Mouse (Mus musculus) forebrain, embryonic 15.5 days (tissue): ENCODE data around the gene Heg1. TPM values are rescaled to one million over a fixed set of nuclear protein-coding genes. Genes with fewer than 3 reads are reported as not detected.

ENCODE experiments used
- ATAC-seq: fragments of 200-750 bp; cut with Nextera tagmentation; replicated peaks from 2 replicates; pipeline ENCODE4 v1.8.0; 2017; ENCODE audit warnings: mild to moderate bottlenecking, moderate TSS enrichment, moderate library complexity
- H3K27ac ChIP-seq: fragments of 300-500 bp; sonication (generic); replicated peaks from 2 replicates; pipeline ENCODE4 v1.5.1; 2015; ENCODE audit warnings: mild to moderate bottlenecking, inconsistent platforms
- H3K27me3 ChIP-seq: fragments of 300-500 bp; sonication (generic); 2 replicates; pipeline ENCODE4 v1.6.1; 2015; ENCODE audit warnings: inconsistent platforms
- H3K36me3 ChIP-seq: fragments of 300-500 bp; sonication (generic); 2 replicates; pipeline ENCODE4 v1.6.1; 2015; ENCODE audit warnings: mild to moderate bottlenecking, inconsistent platforms
- H3K4me1 ChIP-seq: fragments of 300-500 bp; sonication (generic); 2 replicates; pipeline ENCODE4 v1.6.1; 2015; ENCODE audit warnings: inconsistent platforms
- H3K4me2 ChIP-seq: fragments of 300-500 bp; sonication (generic); replicated peaks from 2 replicates; pipeline ENCODE4 v1.6.1; 2015; ENCODE audit warnings: mild to moderate bottlenecking, inconsistent platforms
- H3K4me3 ChIP-seq: fragments of 300-500 bp; sonication (generic); 2 replicates; pipeline ENCODE4 v1.5.1; 2015; ENCODE audit warnings: mild to moderate bottlenecking, inconsistent platforms
- H3K9ac ChIP-seq: fragments of 300-500 bp; sonication (generic); replicated peaks from 2 replicates; pipeline ENCODE4 v1.6.1; 2015; ENCODE audit warnings: mild to moderate bottlenecking, inconsistent platforms
- H3K9me3 ChIP-seq: fragments of 300-500 bp; sonication (generic); 2 replicates; pipeline ENCODE4 v1.6.1; 2016; ENCODE audit warnings: inconsistent platforms
- WGBS: fragments of 180-500 bp; shearing (Covaris S2); methylation state at CpG from one replicate; pipeline ENCODE4 v1.1.7; 2015; ENCODE audit warnings: mixed read lengths; 5-methylcytosine and 5-hydroxymethylcytosine counted together
- polyA plus RNA-seq: library from polyadenylated mRNA; unstranded; fragments of >200 nt; fragmentation: Nextera tagmentation; extraction: Ambion mirVana; gene quantifications from 2 replicates; pipeline ENCODE4 v1.2.1, GENCODE M21; 2015

The Heg1 gene
- polyA plus RNA-seq, 1 experiment from 2014 or later = 20.3 TPM

DNA sequence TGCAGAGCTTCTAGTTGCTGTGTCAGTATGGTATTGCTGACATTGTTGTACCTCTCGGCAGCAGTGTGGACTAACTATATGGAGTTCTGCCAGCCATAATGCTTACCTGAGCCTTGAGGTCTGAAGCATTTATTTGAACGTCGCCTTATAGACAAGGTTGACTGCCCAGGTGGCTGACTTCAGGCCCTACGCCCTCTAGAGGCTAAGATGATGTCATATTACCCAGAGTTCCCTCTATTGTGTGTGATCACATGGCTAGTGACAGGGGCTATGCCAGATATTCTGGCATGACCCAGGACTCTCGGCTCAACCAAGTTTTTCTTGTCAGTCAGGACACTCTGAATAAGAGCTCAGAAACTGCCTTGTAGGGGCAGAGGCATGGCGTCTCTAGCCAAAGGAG is 52.6 kb downstream of the Heg1 start:
- Histone ChIP-seq H3K4me1 (peaks cover 92% of the 10 kb centered on the region), H3K9ac (no peak overlapping the region), H3K27ac (peak overlapping the region; percentile 91), H3K4me2 (no peak overlapping the region), H3K36me3 (no peaks in the 10 kb centered on the region), H3K27me3 (no peaks in the 10 kb centered on the region), H3K9me3 (no peaks in the 10 kb centered on the region), H3K4me3 (no peak overlapping the region)
- 73% methylated on average over 6 of the region's 6 CpGs for WGBS
- ATAC-seq = no peak

DNA sequence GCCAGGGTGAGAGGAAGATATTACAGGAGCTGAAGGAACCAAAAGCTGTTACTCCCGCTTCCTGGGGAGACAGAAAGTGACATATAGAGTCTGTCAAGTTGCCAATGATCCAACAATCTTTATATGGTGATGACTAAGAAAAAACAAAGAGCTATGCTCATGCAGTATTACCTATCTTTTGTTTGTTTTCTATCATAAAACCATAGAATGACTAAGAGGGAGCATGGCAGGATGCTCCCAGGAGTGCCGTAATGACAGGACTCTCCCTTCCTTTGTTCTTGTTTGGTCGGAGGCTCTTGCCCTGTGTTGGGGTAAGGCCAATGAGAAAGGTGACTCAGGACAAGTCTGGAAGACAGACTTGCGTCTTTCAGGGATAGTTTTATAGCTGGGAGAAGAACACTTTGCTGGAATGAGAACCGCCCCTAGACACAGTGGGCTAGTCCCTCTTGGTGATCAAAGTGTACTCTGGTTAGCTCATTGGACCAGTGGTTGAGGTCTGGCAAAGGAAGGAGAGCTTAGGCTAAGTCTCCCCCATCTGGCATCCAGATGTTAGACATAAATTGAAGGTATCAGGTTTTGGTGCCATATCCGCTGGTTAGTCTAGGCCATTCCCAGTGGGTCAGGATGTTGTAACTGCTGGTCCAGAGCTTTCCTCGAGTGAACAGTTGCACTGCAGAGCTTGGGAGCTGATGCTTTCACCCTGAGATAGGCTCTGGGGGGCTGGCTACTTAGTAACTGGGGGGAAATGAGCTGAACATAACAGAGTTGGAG is 55.0 kb downstream of the Heg1 start:
- H3K27me3 ChIP-seq = no peaks in the 10 kb centered on the region
- no peak overlapping the region for H3K9ac ChIP-seq
- H3K4me3 ChIP-seq = no peak overlapping the region
- no peak overlapping the region for H3K4me2 ChIP-seq
- 83% methylated on average over 7 of the region's 7 CpGs for whole genome bisulfite sequencing
- H3K36me3 ChIP-seq = peaks cover 11% of the 10 kb centered on the region
- H3K27ac ChIP-seq = peak overlapping the region; percentile 45
- peaks cover 74% of the 10 kb centered on the region for H3K4me1 ChIP-seq
- ATAC-seq = no peak
- H3K9me3 ChIP-seq = no peaks in the 10 kb centered on the region

DNA sequence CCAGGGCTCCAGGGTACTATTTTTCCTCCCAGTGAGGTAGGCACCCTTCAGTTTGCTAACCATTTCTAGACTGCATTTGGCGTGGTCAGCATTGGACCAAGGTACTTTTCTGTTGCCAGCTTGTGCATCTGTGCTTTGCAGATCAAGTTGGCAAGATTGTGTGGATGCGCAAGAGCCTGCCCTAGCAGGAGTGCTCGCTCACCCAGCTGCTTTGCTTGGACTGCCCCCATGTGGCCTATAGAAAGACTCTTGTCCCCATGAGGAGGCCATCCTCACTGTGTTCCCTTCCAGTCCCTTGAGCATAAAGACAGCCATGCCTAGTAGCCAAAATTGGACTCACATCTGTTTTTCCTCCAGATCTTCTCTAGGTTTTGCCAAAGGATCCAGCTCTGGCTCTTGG is 55.6 kb downstream of the Heg1 start:
- H3K4me3 ChIP-seq = no peak overlapping the region
- no peaks in the 10 kb centered on the region for H3K9me3 ChIP-seq
- no peaks in the 10 kb centered on the region for H3K27me3 ChIP-seq
- no peak overlapping the region for H3K4me2 ChIP-seq
- H3K4me1 ChIP-seq = peaks cover 67% of the 10 kb centered on the region
- H3K9ac ChIP-seq = no peak overlapping the region
- peak overlapping the region; percentile 45 for H3K27ac ChIP-seq
- peaks cover 11% of the 10 kb centered on the region for H3K36me3 ChIP-seq
- 38% methylated on average over 3 of the region's 3 CpGs for WGBS
- ATAC-seq = peak; percentile 63

DNA sequence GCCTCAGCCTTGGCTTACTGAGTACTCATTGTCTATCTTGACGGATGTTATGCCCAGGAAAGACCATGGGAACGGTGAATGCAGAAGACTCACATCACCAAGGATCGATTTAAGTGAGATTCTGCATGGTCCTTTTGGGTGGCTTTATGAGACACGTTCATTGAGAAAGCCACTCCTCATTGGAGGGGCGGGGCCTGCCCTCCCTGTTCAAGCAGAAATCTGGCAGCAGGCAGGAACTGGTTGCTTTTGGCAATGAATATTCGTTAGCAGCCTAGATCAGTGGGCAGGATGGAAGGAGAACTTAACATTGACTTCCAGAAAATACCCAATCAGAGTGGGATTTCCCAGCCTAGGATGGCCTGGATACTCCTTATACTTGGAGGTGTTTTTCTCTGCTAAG is 56.2 kb downstream of the Heg1 start:
- peaks cover 61% of the 10 kb centered on the region for H3K4me1 ChIP-seq
- no peak overlapping the region for H3K9ac ChIP-seq
- peak overlapping the region; percentile 45 for H3K27ac ChIP-seq
- no peak overlapping the region for H3K4me3 ChIP-seq
- H3K4me2 ChIP-seq = no peak overlapping the region
- H3K9me3 ChIP-seq = no peaks in the 10 kb centered on the region
- 39% methylated on average over 6 of the region's 6 CpGs for WGBS
- H3K36me3 ChIP-seq = peaks cover 11% of the 10 kb centered on the region
- no peak for ATAC-seq
- H3K27me3 ChIP-seq = no peaks in the 10 kb centered on the region

DNA sequence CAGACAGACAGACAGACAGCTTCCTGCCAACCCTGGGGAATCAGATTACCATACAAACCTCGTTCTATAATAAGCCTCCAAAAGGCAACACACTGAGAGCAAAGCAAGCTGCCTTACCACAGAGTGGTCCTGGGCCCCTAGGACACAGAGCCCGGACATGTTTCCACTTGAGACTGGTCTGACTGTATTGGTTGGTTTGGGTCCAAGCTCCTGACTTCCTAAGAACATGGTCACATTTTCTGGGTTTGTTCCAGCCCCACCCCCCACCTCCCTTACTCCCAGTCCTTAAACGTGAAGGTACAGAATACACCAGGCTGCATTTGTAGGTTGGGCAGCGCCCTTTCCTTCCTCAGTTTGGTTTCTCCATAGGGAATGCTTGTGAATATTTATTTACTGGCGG is 57.6 kb downstream of the Heg1 start:
- Histone ChIP-seq H3K4me3 (no peak overlapping the region), H3K9me3 (no peaks in the 10 kb centered on the region), H3K9ac (no peak overlapping the region), H3K4me1 (peaks cover 52% of the 10 kb centered on the region), H3K27me3 (no peaks in the 10 kb centered on the region), H3K36me3 (peaks cover 11% of the 10 kb centered on the region), H3K4me2 (no peak overlapping the region), H3K27ac (peak overlapping the region; percentile 7; the same call in 1 of the 2 replicates)
- no peak for ATAC-seq
- WGBS = 61% methylated on average over 5 of the region's 5 CpGs

DNA sequence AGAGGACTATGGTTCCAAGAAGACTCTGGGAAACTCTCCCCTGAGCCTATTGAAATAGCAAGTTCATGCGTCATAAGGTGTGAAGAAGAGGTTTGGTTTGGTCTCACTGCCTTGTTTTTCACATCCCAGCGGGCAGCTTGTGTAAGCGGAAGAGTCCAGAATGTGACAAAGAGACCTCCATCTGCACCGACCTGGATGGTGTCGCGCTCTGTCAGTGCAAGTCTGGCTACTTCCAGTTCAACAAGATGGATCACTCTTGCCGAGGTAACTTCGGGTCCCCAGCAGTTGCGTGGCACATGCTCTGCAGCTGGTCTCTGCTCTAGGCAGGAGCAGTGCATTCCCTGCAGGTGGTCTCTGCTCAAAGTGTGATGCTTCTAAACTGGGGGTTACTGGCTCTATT is 58.1 kb downstream of the Heg1 start:
- Histone ChIP-seq H3K4me1 (peaks cover 49% of the 10 kb centered on the region), H3K27ac (peak overlapping the region; percentile 7; the same call in 1 of the 2 replicates), H3K36me3 (peaks cover 11% of the 10 kb centered on the region), H3K9ac (no peak overlapping the region), H3K4me2 (no peak overlapping the region), H3K9me3 (no peaks in the 10 kb centered on the region), H3K27me3 (no peaks in the 10 kb centered on the region), H3K4me3 (no peak overlapping the region)
- no peak for ATAC-seq
- WGBS = 78% methylated on average over 9 of the region's 9 CpGs

DNA sequence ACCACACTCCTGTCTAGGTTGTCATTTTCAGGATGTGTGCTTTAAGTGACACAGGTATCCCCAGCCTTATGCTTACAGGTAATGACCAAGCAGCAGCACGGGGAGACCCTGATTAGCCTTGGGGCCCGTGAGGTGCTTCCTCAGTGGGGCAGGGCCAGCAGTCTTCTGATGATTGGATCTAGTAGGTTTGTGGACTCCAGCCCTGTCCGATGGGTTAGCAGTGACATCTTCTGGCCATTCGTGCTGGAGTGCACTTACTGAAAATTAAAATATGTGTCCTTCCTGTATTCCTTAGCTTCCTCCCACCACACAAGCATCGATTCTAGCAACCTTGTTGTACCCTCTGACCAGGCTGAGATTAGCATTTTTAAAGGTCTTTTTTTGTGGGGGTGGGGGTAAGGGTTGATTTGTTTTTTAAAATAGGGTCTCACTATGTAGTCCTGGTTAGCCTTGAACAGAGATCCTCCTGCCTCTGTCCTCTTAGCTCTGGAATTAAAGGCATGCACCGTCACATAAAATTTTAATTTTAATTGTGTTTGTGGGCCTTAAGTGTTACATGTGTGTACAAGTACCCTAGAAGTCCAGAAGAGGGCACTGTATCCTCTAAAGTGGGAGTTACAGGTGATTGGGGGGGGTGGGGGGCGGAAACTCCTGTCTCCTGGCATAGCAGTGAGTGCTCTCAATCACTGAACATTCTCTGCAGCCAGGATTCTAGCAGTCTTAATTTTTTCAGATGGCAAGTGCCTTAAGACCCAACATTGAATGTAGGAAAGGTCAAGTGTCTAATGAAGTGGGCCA is 60.7 kb downstream of the Heg1 start:
- H3K9ac ChIP-seq = no peak overlapping the region
- peaks cover 25% of the 10 kb centered on the region for H3K4me1 ChIP-seq
- ATAC-seq = no peak; the same call in 1 of the 2 replicates
- WGBS = 68% methylated on average over 7 of the region's 7 CpGs
- H3K9me3 ChIP-seq = no peaks in the 10 kb centered on the region
- H3K36me3 ChIP-seq = peaks cover 13% of the 10 kb centered on the region
- H3K4me3 ChIP-seq = no peak overlapping the region
- H3K4me2 ChIP-seq = no peak overlapping the region
- no peaks in the 10 kb centered on the region for H3K27me3 ChIP-seq
- no peak overlapping the region for H3K27ac ChIP-seq

DNA sequence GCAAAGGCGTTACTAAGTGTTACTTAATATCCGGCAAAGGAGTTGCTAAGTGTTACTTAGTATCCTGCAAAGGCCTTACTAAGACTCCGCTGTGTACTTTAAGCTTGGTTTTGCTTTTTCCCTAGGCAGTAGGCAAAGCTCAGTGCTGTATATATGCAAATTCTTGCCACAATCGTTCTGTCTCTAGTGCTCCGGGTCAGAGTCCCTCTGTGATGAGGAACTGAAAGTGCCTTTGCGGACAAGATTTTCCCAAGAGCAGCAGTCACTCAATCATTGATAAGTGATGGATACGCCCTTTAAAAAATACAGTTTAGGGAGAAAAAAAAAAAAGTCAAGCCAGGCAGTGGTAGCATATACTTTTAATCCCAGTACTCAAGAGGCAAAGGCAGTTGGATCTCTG is 61.3 kb downstream of the Heg1 start:
- H3K36me3 ChIP-seq = peaks cover 13% of the 10 kb centered on the region
- no peak overlapping the region for H3K4me3 ChIP-seq
- ATAC-seq = no peak
- WGBS = 81% methylated on average over 7 of the region's 7 CpGs
- no peak overlapping the region for H3K9ac ChIP-seq
- no peaks in the 10 kb centered on the region for H3K9me3 ChIP-seq
- H3K27ac ChIP-seq = no peak overlapping the region
- no peak overlapping the region for H3K4me2 ChIP-seq
- peaks cover 19% of the 10 kb centered on the region for H3K4me1 ChIP-seq
- H3K27me3 ChIP-seq = no peaks in the 10 kb centered on the region

DNA sequence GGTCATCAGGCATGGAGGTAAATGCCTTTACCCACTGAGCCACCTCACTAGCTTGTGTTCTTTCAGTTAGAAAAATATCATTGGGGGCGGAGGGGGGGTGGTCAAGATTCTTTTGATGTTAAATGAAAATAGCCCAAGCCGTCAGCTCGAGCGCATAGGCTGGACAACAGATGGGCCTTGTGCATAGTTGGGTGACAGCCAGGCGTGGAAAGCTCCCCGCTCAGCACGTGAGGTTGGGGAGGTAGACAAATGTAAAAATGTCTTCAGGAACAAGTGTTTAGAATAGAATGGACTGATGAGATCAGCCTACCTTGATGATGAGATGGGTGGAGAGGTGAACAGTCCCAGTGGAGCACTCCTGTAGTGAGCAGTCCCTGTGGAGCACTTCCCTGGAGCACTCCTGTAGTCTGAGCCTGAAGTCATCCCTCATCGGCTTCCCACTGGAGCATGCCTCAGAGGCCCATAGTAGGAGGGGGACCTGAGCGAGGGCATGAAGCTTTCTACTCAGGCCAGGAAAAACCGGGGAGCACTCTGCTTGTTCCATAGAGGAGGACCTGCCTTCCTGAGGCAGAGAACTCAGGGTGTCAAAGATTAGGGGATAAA is 62.0 kb downstream of the Heg1 start:
- H3K36me3 ChIP-seq = peaks cover 13% of the 10 kb centered on the region
- 69% methylated on average over 10 of the region's 10 CpGs for WGBS
- peaks cover 11% of the 10 kb centered on the region for H3K4me1 ChIP-seq
- H3K4me2 ChIP-seq = no peak overlapping the region
- no peaks in the 10 kb centered on the region for H3K9me3 ChIP-seq
- no peak overlapping the region for H3K9ac ChIP-seq
- ATAC-seq = no peak
- H3K4me3 ChIP-seq = no peak overlapping the region
- 0 out of 2 replicates have a peak overlapping the region, but pooled peaks have one; percentile 24 for H3K27ac ChIP-seq
- H3K27me3 ChIP-seq = no peaks in the 10 kb centered on the region

DNA sequence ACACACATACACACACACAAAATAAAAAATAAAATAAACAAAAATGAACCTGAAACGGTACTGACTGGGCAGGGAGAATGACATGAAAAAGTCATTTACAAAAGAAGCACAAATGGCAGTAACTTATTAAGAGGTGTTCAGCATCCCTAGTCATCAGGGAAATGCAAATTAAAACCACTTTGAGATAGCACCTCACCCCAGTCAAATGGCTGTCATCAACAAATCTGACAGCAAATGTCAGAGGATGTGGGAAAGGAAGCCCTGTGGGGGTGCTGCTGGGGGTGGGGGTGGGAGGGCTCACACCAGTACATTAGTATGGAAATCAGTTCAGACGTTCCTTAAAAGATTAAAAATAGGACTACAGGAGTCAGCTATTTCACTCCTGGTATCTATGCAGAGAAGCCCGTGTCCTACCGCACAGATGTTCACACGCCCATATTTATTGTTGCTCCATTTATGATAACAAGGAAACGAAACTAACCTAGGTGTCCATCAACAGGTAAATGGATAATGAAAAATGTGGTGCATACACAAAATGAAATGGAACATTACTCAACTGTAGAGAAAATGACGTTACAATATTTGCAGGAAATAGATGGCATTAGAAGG is 63.3 kb downstream of the Heg1 start:
- ATAC-seq = no peak
- Histone ChIP-seq H3K4me3 (no peak overlapping the region), H3K4me2 (no peak overlapping the region), H3K9me3 (no peaks in the 10 kb centered on the region), H3K9ac (no peak overlapping the region), H3K27me3 (no peaks in the 10 kb centered on the region), H3K36me3 (peaks cover 13% of the 10 kb centered on the region), H3K27ac (no peak overlapping the region), H3K4me1 (0 out of 2 replicates have a peak, but pooled peaks cover 4% of the 10 kb centered on the region)
- WGBS = 71% methylated on average over 7 of the region's 7 CpGs

DNA sequence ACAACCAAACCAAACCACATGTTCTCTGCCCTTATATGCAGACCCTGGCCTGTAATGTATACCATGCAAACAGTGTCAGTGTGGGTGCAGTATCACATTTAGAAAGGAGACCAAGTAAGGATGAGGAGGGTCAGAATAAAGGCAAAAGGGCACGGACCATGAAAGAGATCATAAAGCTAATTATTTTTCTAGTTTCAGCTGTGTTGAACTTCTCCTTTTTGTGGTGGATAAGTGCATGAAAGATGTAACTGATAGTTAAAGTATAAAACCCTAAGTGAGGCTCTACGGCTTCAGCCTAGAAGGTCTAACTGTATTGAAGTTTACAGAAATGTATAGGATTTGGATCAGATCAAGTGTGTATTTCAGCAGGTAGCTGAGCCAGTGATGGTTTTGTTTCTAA is 63.8 kb downstream of the Heg1 start:
- H3K27ac ChIP-seq = no peak overlapping the region
- H3K9ac ChIP-seq = no peak overlapping the region
- H3K27me3 ChIP-seq = no peaks in the 10 kb centered on the region
- no peaks in the 10 kb centered on the region for H3K9me3 ChIP-seq
- no peak overlapping the region for H3K4me3 ChIP-seq
- peaks cover 15% of the 10 kb centered on the region for H3K36me3 ChIP-seq
- ATAC-seq = no peak
- WGBS = 89% methylated on average over 2 of the region's 2 CpGs
- 0 out of 2 replicates have a peak, but pooled peaks cover 4% of the 10 kb centered on the region for H3K4me1 ChIP-seq
- no peak overlapping the region for H3K4me2 ChIP-seq

DNA sequence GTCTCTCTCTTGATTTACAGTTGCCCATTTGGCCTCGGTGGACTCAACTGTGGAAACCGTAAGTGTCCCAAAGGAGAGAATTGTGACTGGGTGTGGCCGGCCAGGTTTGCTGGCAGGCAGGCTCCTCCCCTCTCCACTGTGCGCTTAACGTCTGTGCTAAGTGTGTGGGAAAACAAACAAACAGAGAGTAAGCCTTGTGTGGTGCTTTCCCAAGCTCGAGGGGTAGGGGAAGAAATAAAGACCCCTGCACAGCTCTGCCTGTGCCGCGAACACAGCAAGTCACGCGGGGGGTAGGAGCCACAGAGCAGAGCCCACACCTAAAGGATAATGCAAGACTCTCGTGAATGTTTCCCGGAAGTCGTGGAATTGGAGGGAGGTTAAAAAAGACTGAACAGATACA is 67.0 kb downstream of the Heg1 start:
- 65% methylated on average over 13 of the region's 13 CpGs for WGBS
- Histone ChIP-seq H3K4me1 (0 out of 2 replicates have a peak, but pooled peaks cover 2% of the 10 kb centered on the region), H3K4me3 (no peak overlapping the region), H3K9me3 (no peaks in the 10 kb centered on the region), H3K4me2 (no peak overlapping the region), H3K36me3 (peaks cover 12% of the 10 kb centered on the region; the same call in 1 of the 2 replicates), H3K27ac (no peak overlapping the region), H3K27me3 (no peaks in the 10 kb centered on the region), H3K9ac (no peak overlapping the region)
- no peak for ATAC-seq
